Mouse (Mus musculus): ENCODE data around the gene Ces1b.
A peak's percentile ranks its signal among the peaks of the same experiment; 100 is the strongest.

Gene Ces1b

DNA sequence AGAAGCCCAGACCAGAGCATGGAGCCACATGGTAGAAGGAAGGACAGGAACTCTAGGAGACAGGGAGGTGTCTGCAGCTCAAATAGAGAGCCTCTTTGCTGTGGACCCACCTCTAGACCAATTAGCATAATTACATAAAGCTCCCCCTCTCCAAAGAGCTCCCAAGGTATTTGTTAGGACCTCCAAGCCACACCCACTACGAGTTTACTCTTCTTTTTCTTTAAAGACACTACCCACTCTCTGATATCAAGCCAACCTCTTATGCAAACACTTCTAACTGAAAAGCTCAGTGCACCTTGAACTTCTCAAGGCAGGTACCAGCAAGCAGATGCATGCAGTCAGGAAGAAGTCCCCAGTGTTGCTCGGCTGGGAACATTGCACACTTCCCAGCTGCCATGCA, at the start of gene Ces1b:
Gene Ces1b (minus strand): TSS at position 131 of the 400 bp plus-strand sequence.
- no peak for DNase-seq (ENCODE audit: low read depth, low spot score)

- DNase-seq (ENCODE audit: low read depth, low spot score) = no peak
These were observed 46.7 kb upstream of the Ces1b start for GRCm38 (mm10) chr8:93126476-93126875.

DNA sequence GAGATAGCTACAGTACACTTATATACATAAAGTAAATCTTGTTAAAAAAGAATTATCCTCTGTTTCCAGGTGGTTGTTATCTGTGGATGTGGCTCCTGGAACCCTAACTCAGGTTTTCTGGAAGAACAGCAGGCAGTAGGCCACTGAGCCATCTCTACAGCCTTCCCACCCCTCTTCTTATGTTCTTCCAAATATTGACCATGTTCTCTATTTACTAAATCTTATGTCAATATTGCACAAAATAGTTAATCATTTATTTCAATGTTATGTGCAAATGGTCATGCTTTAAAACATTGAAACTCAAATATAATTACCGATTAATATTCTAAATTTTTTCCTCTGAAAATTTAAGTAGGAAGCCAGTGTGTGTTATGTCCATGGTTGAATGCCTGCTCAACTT, 42.2 kb upstream of the Ces1b start:
- DNase-seq (ENCODE audit: low read depth, low spot score) = no peak

DNA sequence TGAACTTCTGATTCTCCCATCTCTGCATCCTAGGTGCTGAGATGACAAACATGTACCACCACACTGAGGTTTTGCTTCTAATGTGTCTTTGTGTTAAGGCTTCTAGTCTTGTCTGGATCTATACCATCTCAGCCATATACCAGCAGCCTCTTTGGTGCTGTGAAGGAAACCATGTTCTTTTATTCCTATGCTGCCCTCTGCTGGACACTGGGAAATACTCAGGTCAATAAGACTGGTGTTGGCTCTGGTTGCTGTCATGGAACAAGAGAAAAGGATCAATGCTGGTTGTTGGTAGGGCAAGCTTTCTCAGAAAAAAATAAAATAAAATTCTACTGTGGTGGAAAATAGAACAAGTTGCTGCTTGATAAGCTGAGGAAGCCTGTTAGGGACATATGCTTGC, 15.6 kb upstream of the Ces1b start:
- DNase-seq (ENCODE audit: low read depth, low spot score) = peak; percentile 50

GRCm38 (mm10) chr8:93091324-93091723, 11.5 kb upstream of the Ces1b start:
- no peak for DNase-seq (ENCODE audit: low read depth, low spot score)

DNA sequence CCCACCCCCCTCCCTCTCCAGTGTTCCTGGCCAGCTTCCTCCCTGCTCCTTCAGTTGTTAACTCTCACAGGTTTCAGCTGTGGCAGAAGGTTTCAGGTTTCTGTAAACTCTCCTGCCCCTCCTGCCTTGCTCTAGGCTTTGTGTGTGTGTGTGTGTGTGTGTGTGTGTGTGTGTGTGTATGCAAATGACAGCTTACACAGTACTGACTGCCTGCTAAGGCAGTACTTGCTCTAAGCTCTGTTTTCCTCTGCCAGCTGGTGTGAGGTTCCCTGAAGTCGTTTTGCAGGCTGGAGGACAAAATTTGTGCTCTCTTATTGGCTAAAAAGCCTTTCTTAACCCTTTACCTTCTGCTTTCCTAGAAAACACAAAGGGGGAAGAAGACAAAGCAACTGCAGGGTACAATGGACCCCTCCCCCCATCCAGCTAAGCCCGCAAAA, 8.9 kb upstream of the Ces1b start:
- no peak for DNase-seq (ENCODE audit: low read depth, low spot score)

DNA sequence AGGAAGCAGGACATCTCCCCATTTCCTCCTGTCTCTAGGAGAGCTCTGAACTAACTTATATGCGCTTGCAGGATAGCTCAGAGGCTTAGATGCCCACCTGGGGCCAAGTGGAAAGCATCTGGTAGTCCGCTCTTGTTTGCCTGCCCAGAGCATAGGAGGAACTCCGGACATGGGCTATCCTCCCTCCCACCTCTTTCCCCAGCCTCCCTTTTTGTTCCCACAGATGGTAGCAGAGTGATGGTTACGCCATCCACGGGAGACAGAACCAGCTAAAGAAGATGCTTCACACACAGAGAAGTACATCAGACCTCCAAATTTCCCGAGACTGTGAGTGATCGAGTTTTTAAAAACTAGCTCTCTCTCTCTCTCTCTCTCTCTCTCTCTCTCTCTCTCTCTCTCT, 8.4 kb upstream of the Ces1b start:
- DNase-seq (ENCODE audit: low read depth, low spot score) = no peak

DNA sequence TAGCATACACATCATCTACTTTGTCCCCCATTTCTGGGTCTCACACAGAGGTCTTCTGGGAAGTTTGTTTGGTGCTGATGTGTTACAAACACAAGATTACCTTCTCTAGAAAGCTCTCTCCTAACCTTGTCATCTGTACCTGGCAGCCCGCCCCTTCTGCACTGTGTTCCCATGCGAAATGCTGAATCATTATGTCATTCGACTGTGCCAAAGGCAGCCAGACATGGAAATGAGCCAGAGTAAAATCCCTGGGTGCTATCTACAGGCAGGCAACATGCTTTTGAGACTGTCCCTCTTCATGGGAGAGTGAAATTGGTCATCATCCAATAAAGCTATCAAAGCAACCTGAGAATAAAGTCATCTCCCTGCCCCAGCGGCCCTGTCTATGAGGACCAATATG, 4.6 kb downstream of the Ces1b start:
- DNase-seq (ENCODE audit: low read depth, low spot score) = no peak

DNA sequence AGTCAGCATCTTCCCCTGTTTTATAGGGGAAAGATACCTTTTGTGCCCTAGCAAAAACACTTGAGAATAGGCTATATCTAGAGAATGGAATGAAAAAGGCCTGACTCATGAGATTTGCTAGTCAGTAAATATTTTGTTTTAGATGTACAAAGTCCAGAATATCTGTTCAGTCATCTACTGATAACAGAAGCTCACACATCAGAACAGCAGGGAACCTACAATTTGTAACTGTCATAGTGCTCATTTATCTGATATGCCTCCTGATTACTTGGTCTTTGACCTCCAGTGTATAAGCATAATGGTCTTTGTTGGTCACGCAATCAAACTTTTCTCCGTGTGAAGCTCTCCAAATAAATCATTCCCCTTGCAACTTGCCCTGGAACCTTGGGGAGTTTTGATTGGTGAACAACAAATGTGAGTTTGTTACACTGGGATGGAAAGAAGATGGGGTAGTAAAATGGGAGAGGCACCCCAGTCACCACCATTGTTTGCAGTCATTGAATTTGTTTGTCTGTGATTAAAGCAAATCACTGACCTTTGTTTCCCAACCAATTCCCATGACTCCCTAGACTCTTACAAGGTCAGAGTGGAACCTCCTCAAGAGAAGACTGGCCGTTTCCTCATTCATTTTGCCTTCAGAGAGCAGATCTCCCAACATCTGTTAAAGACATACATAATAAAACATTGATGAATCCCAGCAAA, 16.2 kb downstream of the Ces1b start:
- DNase-seq (ENCODE audit: low read depth, low spot score) = no peak

GRCm38 (mm10) chr8:93059185-93059584, 20.6 kb downstream of the Ces1b start:
- peak; percentile 77 for DNase-seq (ENCODE audit: low read depth, low spot score)

DNA sequence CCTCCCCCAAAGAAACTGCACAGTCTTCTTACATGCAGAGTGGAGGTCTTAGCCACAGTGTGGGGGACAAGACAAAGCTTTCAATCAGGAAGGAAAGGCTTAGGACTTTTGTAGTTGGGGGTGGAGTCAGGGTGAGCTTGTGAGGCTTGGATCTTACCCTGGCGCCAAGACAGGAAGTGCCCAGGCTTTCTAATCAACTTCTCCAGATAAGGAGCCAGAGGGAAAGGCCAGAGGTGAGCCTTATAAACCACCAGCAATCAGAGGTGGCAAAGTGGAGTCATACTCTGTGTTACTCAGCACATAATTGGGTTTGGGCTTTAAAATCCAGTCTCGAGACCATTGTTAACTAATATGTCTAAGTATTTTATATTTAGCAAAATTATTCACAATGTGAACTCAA, 24.6 kb downstream of the Ces1b start:
- DNase-seq (ENCODE audit: low read depth, low spot score) = no peak

- peak; percentile 77 for DNase-seq (ENCODE audit: low read depth, low spot score)
These were observed 31.1 kb downstream of the Ces1b start for GRCm38 (mm10) chr8:93048510-93049416.

DNA sequence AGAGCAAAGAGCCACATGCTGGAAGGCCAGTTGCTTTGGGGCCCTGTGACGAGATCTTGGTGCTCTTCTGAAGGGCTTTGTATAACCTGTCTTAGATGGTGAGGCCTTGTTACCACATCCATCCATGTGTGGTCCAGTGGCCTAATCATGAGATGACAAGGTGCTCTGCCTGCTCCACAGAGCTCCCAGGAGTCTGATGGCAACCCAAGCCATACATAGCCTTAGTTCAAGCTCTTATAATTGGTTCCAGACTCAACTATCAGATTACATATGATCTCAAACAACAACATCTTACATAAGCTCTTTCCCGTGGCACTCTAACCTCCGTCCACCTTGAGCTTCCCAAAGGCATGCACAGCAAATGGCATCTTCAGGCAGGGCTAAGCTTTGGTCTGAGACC, 31.7 kb downstream of the Ces1b start, which contains the start of gene Ces1a:
Gene Ces1a (minus strand): TSS at position 101 of the 400 bp plus-strand sequence.
- DNase-seq (ENCODE audit: low read depth, low spot score) = no peak

DNA sequence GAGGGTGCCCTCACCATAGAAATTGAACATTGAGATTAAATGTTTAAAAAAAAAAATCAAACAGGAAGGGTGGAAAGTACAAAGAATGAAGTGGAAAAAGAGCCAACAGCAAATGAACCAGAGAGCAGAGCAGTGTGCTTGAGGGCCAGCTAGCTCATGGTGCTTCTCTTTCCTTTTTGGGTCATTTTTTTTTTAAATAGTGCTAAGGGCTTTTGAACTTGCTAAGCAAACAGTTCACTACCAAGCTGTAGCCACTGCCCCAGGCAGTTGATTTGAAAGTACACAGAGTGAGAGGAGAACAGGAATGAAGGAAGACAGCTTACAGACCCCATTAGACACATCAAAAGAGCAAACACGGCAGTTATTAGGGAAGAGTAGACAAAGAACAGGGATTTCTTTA, 36.7 kb downstream of the Ces1b start:
- no peak for DNase-seq (ENCODE audit: low read depth, low spot score)

GRCm38 (mm10) chr8:93040776-93041567, 38.8 kb downstream of the Ces1b start:
- DNase-seq (ENCODE audit: low read depth, low spot score) = no peak

- DNase-seq (ENCODE audit: low read depth, low spot score) = peak; percentile 84
These were observed 39.6 kb downstream of the Ces1b start for GRCm38 (mm10) chr8:93040256-93040655.

DNA sequence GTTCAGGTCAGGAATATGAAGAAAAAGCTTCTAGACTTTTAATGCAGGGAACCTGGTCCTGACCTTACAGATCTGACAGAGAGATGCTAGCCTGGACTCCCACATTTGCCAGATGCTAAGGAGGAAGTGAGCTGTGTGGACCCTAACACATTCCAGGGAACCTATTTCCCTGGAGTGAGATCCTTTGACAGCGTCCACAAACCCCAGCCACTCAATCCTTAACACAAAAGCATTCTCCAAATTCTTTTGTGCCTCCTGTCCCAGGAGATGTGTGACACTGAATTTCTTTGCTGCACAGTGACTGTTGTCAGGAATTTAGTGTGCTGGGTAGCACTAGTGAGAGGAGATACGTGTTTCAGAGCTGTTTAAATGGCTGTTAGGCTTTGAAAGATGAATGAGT, 41.0 kb downstream of the Ces1b start:
- DNase-seq (ENCODE audit: low read depth, low spot score) = no peak

DNA sequence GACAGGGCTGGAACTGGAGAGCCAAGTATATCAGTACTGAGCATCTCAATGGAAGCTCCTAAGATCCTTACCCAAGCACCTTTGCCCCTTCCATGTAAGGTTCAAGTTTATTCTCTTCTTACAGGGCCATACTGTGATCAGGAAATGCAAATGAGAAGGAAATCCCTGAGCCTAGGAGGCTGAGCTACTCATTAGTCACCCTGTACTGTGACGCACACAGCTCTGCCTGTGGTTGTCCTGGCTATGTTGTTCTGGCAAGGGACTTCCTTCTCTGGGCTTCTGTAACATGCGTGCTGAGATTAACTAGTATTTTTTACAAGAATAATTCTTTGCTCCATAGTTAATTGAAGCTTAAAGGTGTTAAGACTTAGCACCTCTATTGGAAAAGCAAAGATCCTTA, 49.2 kb downstream of the Ces1b start:
- DNase-seq (ENCODE audit: low read depth, low spot score) = peak; percentile 49

DNA sequence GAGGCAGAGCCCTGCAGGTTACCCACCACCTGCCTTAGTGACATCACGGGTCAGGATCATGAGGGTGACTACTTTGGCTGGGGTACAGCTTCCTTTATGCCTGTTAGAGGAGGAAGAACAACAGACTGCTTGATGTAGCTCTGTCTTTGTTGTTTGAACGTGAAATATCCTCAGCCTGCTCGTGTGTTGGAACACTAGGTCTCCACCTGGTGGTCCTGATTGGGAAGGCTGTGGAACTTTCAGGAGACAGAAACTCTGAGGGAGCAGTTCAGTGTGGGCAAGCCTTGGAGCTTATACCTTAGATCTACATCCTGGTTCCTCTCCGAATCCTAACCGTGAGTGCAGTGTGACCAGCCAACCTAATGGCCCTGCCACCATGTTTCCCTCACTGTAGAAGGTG, 58.1 kb downstream of the Ces1b start:
- DNase-seq (ENCODE audit: low read depth, low spot score) = no peak

- no peak for DNase-seq (ENCODE audit: low read depth, low spot score)
These were observed 65.5 kb downstream of the Ces1b start for GRCm38 (mm10) chr8:93014300-93014699.

DNA sequence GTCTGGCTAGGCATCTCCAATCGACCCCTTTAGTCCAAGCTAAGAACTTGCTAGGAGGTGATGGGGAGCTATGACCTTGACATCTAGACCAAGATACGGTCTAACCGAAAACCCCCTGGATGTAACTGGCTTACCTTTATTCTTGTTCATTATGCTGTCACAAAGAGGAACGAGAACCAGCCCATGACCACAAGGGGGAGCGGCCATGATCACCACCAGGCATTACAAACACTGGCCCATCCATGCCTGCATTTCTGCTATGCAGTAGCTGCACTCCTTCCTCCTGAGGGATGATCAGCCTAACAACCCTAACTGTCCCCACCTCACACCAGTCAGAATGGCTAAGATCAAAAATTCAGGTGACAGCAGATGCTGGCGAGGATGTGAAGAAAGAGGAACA, 67.6 kb downstream of the Ces1b start:
- no peak for DNase-seq (ENCODE audit: low read depth, low spot score)

DNA sequence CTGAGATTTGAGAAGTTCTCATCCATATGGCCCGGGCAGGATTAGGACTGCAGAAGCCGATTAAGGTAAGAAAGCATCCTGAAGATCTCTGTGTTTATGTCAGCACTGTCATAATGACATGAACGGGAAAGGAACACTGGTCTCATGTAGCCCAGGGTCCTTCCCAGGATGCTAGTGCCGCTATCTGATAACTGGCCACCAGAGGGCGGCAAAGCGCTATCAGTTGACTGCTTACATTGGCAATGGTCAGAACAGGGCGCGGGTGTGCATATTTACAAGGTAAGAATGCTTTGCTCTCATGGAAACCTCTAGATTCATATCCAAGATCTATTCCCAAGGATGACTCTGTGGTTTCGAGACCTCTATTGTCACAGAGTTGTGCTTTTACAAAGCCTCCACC, 68.4 kb downstream of the Ces1b start:
- DNase-seq (ENCODE audit: low read depth, low spot score) = peak; percentile 83

Data from brain, adult 2 months (tissue).